Mouse (Mus musculus) CH12.LX (cell line): ENCODE measurements at regions not wholly inside any gene's neighbourhood (a gene's known extent, or its start where the extent isn't known, plus 50 kb on each side); places are given as distances from the start of the nearest gene placed in this dataset.

ENCODE experiments used
- DNase-seq: peaks from one replicate; pipeline ENCODE4 v3.0.0-alpha.2; 2013; ENCODE audit errors: extremely low read depth
- H3K27ac ChIP-seq: 2 replicates; pipeline ENCODE4 v1.5.1; 2012; ENCODE audit warnings: low read depth, mild to moderate bottlenecking, control low read depth, moderate library complexity; ENCODE audit not compliant: insufficient read depth
- H3K27me3 ChIP-seq: replicated peaks from 2 replicates; pipeline ENCODE3; 2012; ENCODE audit warnings: inconsistent platforms
- H3K36me3 ChIP-seq, 2 experiments: replicated peaks in 1 of 2; 2 replicates each; pipeline versions ENCODE3 to v1.6.1; 2012; ENCODE audit warnings: inconsistent platforms in 1 of 2, low read length in 1 of 2, mild to moderate bottlenecking in 1 of 2, mixed read lengths in 1 of 2, moderate library complexity in 1 of 2; ENCODE audit not compliant: control insufficient read depth in 1 of 2, insufficient read depth in 1 of 2
- H3K4me1 ChIP-seq, 2 experiments: 2 replicates each; pipeline ENCODE4 v1.6.1; 2012; ENCODE audit warnings: inconsistent platforms in 1 of 2, moderate library complexity in 1 of 2; ENCODE audit not compliant: insufficient read depth in 2 of 2, control insufficient read depth in 1 of 2
- H3K4me2 ChIP-seq: 2 replicates; pipeline ENCODE4 v1.6.1; 2012; ENCODE audit warnings: low read depth, mild to moderate bottlenecking, control low read depth; ENCODE audit not compliant: poor library complexity, insufficient read depth, severe bottlenecking
- H3K4me3 ChIP-seq, 3 experiments: fragments of 150-350 bp in 1 of 3; sonication (generic) in 1 of 3; replicated peaks in 1 of 3; 2 replicates each; pipeline versions ENCODE3 to v1.5.1; 2011 to 2012; ENCODE audit warnings: low read depth in 2 of 3, low read length in 2 of 3, mild to moderate bottlenecking in 2 of 3, moderate library complexity in 2 of 3, control low read depth in 1 of 3, improper control_type of control experiment in 1 of 3, inconsistent platforms in 1 of 3, mixed read lengths in 1 of 3; ENCODE audit not compliant: poor library complexity in 1 of 3
- H3K79me2 ChIP-seq: replicated peaks from 2 replicates; pipeline ENCODE4 v1.6.1; 2012; ENCODE audit warnings: mild to moderate bottlenecking, moderate library complexity; ENCODE audit not compliant: control insufficient read depth, poor library complexity, insufficient read depth, severe bottlenecking; ENCODE audit errors: extremely low read depth
- H3K9ac ChIP-seq: 2 replicates; pipeline ENCODE4 v1.6.1; 2012; ENCODE audit warnings: low read depth, mild to moderate bottlenecking, control low read depth, moderate library complexity; ENCODE audit not compliant: insufficient read depth
- H3K9me3 ChIP-seq: replicated peaks from 2 replicates; pipeline ENCODE3; 2012; ENCODE audit warnings: low read length, inconsistent platforms, mixed read lengths
- BHLHE40 ChIP-seq: IDR thresholded peaks from 2 replicates; pipeline ENCODE4 v1.6.1; 2011; ENCODE audit warnings: mild to moderate bottlenecking, low read depth, low read length, improper control_type of control experiment
- CHD1 ChIP-seq: IDR thresholded peaks from 2 replicates; pipeline ENCODE4 v1.6.1; 2012; ENCODE audit warnings: low read depth, low read length, improper control_type of control experiment, inconsistent platforms
- CHD2 ChIP-seq: IDR thresholded peaks from 2 replicates; pipeline ENCODE4 v1.6.1; 2011; ENCODE audit warnings: low read length, improper control_type of control experiment
- CTCF ChIP-seq, 2 experiments: IDR thresholded peaks in 1 of 2; conservative IDR thresholded peaks in 1 of 2; 2 replicates each; pipeline ENCODE4 v1.5.1; 2011 to 2012; ENCODE audit warnings: low read depth in 2 of 2, low read length in 2 of 2, improper control_type of control experiment in 1 of 2, inconsistent platforms in 1 of 2, mild to moderate bottlenecking in 1 of 2, moderate library complexity in 1 of 2
- E2F4 ChIP-seq: IDR thresholded peaks from 2 replicates; pipeline ENCODE4 v1.6.1; 2011; ENCODE audit warnings: low read depth, low read length, improper control_type of control experiment; ENCODE audit not compliant: insufficient replicate concordance
- ELF1 ChIP-seq: IDR thresholded peaks from 2 replicates; pipeline ENCODE4 v1.6.1; 2014; ENCODE audit warnings: low read depth, mild to moderate bottlenecking, inconsistent platforms, low read length, improper control_type of control experiment
- ETS1 ChIP-seq: conservative IDR thresholded peaks from 2 replicates; pipeline ENCODE4 v1.6.1; 2012; ENCODE audit warnings: low read depth, mild to moderate bottlenecking, inconsistent platforms, low read length, improper control_type of control experiment, moderate library complexity
- IRF4 ChIP-seq: IDR thresholded peaks from 2 replicates; pipeline ENCODE4 v1.6.1; 2014; ENCODE audit warnings: low read depth, mild to moderate bottlenecking, inconsistent platforms, low read length, improper control_type of control experiment
- JUN ChIP-seq: IDR thresholded peaks from 2 replicates; pipeline ENCODE4 v1.6.1; 2011; ENCODE audit warnings: low read depth, mild to moderate bottlenecking, low read length, improper control_type of control experiment, moderate library complexity; ENCODE audit not compliant: insufficient read depth
- JUND ChIP-seq: conservative IDR thresholded peaks from 2 replicates; pipeline ENCODE4 v1.6.1; 2011; ENCODE audit warnings: low read depth, low read length, improper control_type of control experiment
- MAFK ChIP-seq: IDR thresholded peaks from 2 replicates; pipeline ENCODE4 v1.6.1; 2011; ENCODE audit warnings: low read length, improper control_type of control experiment; ENCODE audit not compliant: insufficient replicate concordance
- MAX ChIP-seq: IDR thresholded peaks from 2 replicates; pipeline ENCODE4 v1.6.1; 2011; ENCODE audit warnings: low read length, improper control_type of control experiment
- MEF2A ChIP-seq: IDR thresholded peaks from 2 replicates; pipeline ENCODE4 v1.6.1; 2014; ENCODE audit warnings: low read depth, mild to moderate bottlenecking, inconsistent platforms, low read length, improper control_type of control experiment, borderline replicate concordance
- NELFE ChIP-seq: IDR thresholded peaks from 2 replicates; pipeline ENCODE4 v1.6.1; 2011; ENCODE audit warnings: low read depth, low read length, improper control_type of control experiment
- PAX5 ChIP-seq: IDR thresholded peaks from 2 replicates; pipeline ENCODE4 v1.6.1; 2012; ENCODE audit warnings: low read length, inconsistent platforms, mixed read lengths
- POLR2AphosphoS2 ChIP-seq: IDR thresholded peaks from 2 replicates; pipeline ENCODE4 v1.6.1; 2011; ENCODE audit warnings: low read depth, low read length, improper control_type of control experiment
- RAD21 ChIP-seq: IDR thresholded peaks from 2 replicates; pipeline ENCODE4 v1.6.1; 2011; ENCODE audit warnings: low read depth, mild to moderate bottlenecking, low read length, improper control_type of control experiment, moderate library complexity
- RCOR1 ChIP-seq: conservative IDR thresholded peaks from 2 replicates; pipeline ENCODE4 v1.6.1; 2012; ENCODE audit warnings: low read depth, mild to moderate bottlenecking, inconsistent platforms, low read length, improper control_type of control experiment
- SIN3A ChIP-seq: IDR thresholded peaks from 2 replicates; pipeline ENCODE4 v1.6.1; 2012; ENCODE audit warnings: low read length, improper control_type of control experiment, inconsistent platforms
- UBTF ChIP-seq: IDR thresholded peaks from 2 replicates; pipeline ENCODE4 v1.6.1; 2012; ENCODE audit warnings: low read depth, mild to moderate bottlenecking, inconsistent platforms, low read length, improper control_type of control experiment, moderate library complexity
- USF1 ChIP-seq: IDR thresholded peaks from 2 replicates; pipeline ENCODE4 v1.6.1; 2014; ENCODE audit warnings: low read depth, mild to moderate bottlenecking, inconsistent platforms, low read length, improper control_type of control experiment
- USF2 ChIP-seq: conservative IDR thresholded peaks from 2 replicates; pipeline ENCODE4 v1.6.1; 2011; ENCODE audit warnings: low read depth, low read length, improper control_type of control experiment
- ZC3H11A ChIP-seq: IDR thresholded peaks from 2 replicates; pipeline ENCODE4 v1.6.1; 2012; ENCODE audit warnings: low read depth, mild to moderate bottlenecking, inconsistent platforms, low read length, improper control_type of control experiment
- ZKSCAN1 ChIP-seq: IDR thresholded peaks from 2 replicates; pipeline ENCODE4 v1.6.1; 2012; ENCODE audit warnings: low read depth, inconsistent platforms, low read length, improper control_type of control experiment, borderline replicate concordance
- ZMIZ1 ChIP-seq: IDR thresholded peaks from 2 replicates; pipeline ENCODE4 v1.6.1; 2012; ENCODE audit warnings: low read depth, mild to moderate bottlenecking, inconsistent platforms, low read length, improper control_type of control experiment
- ZNF384 ChIP-seq: IDR thresholded peaks from 2 replicates; pipeline ENCODE4 v1.6.1; 2012; ENCODE audit warnings: low read depth, low read length, improper control_type of control experiment, inconsistent platforms
- dilution Hi-C: fragments of 300-500 bp; cut with MboI; formaldehyde crosslinking; loops from 2 replicates; pipeline ENCODE4 v1.14.3; 2020; ENCODE audit warnings: low sequenced_read_pairs; ENCODE audit not compliant: extremely low pct_unique_long_range_greater_than_20kb, extremely low pct_ligation_motif_present
- in situ Hi-C: fragments of 300-500 bp; cut with MboI; formaldehyde crosslinking; loops from 3 replicates; pipeline ENCODE4 v1.14.3; 2019; ENCODE audit warnings: low sequenced_read_pairs, low pct_ligation_motif_present, low pct_unique_long_range_greater_than_20kb, mixed read lengths

- in situ Hi-C loops (no loop called here), dilution Hi-C loops (no loop called here)
- Histone ChIP-seq H3K27me3 (peaks cover 53% of the 10 kb centered on the region), H3K9me3 (no peaks in the 10 kb centered on the region), H3K79me2 (no peaks in the 10 kb centered on the region), H3K36me3 (no peaks in the 10 kb centered on the region), H3K4me1 (no peaks in the 10 kb centered on the region), H3K4me2 (no peak overlapping the region), H3K9ac (no peak overlapping the region), H3K27ac (no peak overlapping the region), H3K4me3 (no peak overlapping the region)
- no peak for TF ChIP-seq ELF1
- no peak for TF ChIP-seq USF2
- TF ChIP-seq ZKSCAN1, result no peak
- TF ChIP-seq POLR2AphosphoS2, result no peak
- no peak for TF ChIP-seq PAX5
- no peak for TF ChIP-seq RAD21
- no peak for TF ChIP-seq MAX
- no peak for TF ChIP-seq JUN
- no peak for TF ChIP-seq RCOR1
- TF ChIP-seq BHLHE40, result no peak
- no peak for TF ChIP-seq CTCF (conservative IDR thresholded peaks at IDR 0.05 in 1 of 2, IDR thresholded peaks at IDR 0.05 in 1 of 2; ENCODE audit: low read depth in 2 of 2, low read length in 2 of 2)
- TF ChIP-seq MEF2A, result no peak
- no peak for TF ChIP-seq ETS1
- TF ChIP-seq NELFE, result no peak
- no peak for DNase-seq
Observed at GRCm38 (mm10) chr14:71036620-71037019, 437.0 kb upstream of the Fam160b2 start.

- Histone ChIP-seq H3K79me2 (no peaks in the 10 kb centered on the region), H3K27me3 (peaks cover 58% of the 10 kb centered on the region), H3K9ac (no peak overlapping the region), H3K4me3 (no peak overlapping the region), H3K4me1 (no peaks in the 10 kb centered on the region), H3K9me3 (no peaks in the 10 kb centered on the region), H3K4me2 (no peak overlapping the region), H3K36me3 (no peaks in the 10 kb centered on the region), H3K27ac (no peak overlapping the region)
- TF ChIP-seq NELFE, result no peak
- TF ChIP-seq UBTF, result no peak
- TF ChIP-seq USF1, result no peak
- TF ChIP-seq CHD1, result no peak
- no peak for TF ChIP-seq ZC3H11A
- TF ChIP-seq MAFK, result no peak
- no peak for TF ChIP-seq JUN
- no peak for TF ChIP-seq RCOR1
- TF ChIP-seq E2F4, result no peak
- no peak for TF ChIP-seq ZMIZ1
- no peak for TF ChIP-seq RAD21
- no peak for TF ChIP-seq SIN3A
- TF ChIP-seq IRF4, result no peak
- no peak for TF ChIP-seq PAX5
- no peak for TF ChIP-seq ELF1
- TF ChIP-seq POLR2AphosphoS2, result no peak
- no peak for TF ChIP-seq ZNF384
- TF ChIP-seq MEF2A, result no peak
- TF ChIP-seq JUND, result no peak
- TF ChIP-seq CHD2, result no peak
- DNase-seq, result no peak
- dilution Hi-C loops (no loop called here), in situ Hi-C loops (no loop called here)
Observed at GRCm38 (mm10) chr14:71033586-71033985, 434.0 kb upstream of the Fam160b2 start.
